Mouse (Mus musculus) A20 (cell line): ENCODE data around the gene Trim56.

Experiments used
- DNase-seq: peaks from one replicate; pipeline ENCODE4 v3.0.0-alpha.2; 2011; ENCODE audit warnings: low read depth, low spot score

The Trim56 gene

DNA sequence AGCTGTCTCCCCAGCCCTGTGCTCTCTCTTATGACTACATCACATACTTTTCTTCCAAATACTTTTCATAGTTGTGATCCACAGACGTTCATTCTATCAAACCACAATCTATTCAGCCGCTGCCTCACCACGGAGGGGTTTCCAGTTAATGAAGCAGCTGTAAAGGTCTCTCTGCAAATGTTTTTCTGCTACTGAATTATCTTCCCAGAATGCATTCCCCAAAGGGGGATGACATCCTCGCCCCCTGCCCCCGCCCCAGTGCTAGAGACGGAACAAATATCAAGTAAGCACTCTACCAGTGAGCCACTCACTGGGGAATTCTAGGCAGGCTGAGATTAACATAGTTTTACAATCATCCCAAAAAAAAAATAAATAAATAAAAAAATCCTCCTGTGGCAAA, 7.9 kb downstream of the Trim56 start:
- no peak for DNase-seq

DNA sequence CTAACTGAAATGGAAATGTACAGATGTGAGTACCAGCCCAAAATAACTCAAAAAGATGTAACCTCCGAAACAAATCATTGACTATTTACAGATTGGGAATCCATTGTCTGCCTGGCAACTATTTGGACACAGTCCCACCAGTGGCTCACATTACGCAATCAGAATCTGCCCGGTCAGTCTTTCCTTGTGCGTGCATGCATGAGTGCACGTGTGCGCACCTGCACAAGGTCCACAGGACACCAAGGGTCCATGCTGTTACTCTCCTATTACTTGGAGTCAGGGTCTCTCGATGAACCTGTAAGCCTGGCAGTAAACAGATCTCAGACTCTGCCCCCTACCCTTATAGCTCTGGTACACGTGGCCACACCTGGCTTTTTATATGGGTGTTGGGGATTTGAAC, 8.3 kb downstream of the Trim56 start:
- DNase-seq: no peak

DNA sequence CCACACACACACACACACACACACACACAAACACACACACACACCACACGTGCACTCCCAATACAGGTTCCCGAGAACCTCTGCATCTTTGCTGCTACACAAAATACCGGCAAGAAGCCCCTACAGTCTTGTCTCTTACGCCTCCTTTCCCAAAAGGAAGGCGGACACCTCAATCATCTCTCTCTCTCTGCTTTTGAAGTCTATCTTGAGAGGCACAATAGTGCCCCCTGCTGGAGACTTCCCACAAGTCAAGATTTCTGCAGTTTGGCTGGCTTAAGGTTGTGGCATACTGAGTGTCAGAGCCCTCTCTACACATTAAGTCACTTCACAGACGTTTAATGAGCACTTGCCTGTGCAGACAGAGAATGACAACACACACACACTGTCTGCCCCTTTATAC, 9.0 kb downstream of the Trim56 start:
- peak; percentile 80 for DNase-seq

GRCm38 (mm10) chr5:137106434-137106833, 9.6 kb downstream of the Trim56 start:
- no peak for DNase-seq

DNA sequence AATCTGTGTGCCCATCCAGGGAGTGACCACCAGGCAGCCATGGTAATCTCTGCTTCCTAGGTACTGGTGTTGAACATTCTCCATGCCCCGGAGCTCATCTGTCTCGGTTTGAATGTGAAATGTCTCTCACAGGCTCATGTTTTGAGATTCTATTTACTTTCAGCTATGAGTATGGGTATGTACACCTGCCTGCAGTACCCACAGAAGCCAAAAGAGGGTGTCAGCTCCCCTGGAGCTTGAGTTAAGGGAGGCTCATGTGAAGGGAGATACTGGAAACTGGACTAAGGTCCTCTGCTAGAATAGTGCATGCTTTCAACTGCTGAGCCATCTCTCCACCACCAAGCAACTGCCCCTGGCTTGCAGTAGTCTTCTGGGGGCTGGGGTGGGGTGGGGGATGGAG, 12.0 kb downstream of the Trim56 start:
- peak; percentile 31 for DNase-seq

DNA sequence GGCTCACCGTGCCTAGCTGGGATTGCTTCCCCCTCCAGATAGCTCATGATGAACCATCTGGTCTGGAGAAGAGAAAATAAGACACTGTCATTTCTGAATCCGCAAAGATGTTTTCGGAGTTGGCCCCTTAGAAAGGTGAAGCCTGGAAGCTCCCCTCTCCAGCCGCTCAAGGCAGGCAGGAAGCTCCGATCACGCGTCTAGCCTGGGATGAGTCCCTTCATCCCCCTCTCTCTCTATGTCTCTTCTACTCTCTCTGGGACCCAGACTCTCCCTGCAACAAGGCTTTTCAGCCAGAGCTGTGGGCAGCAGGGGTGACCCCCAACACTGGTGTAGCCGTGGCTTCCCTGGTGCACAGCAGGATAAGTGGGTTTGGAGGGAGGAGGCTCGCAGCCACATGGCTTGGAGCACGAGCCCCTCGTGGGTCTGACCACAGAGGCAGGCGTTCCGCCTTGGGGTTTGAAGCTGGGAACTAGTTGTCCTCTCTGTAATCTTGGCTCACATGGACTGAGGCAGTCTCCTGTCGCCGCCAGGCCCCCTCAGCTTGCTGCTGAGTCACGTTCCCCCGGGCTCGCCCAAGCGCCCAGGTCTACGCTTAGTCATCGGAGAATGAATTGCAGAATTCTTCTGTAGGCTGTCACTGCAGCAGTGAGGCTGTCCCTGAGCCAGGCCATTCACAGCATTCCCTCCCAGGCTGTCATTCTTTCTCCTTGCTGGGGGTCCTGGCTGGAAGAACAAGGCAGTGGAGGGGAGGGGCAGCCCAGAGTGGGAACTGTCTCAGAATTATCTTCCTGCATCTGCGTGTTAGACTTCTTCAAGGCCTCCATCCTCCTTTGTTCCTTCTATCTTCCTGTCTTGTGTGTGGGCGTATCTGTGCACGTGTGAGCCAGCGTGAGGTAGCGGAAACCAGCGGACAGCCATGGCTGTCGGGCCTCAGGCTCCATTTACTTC, 13.2 kb downstream of the Trim56 start:
- no peak for DNase-seq

DNA sequence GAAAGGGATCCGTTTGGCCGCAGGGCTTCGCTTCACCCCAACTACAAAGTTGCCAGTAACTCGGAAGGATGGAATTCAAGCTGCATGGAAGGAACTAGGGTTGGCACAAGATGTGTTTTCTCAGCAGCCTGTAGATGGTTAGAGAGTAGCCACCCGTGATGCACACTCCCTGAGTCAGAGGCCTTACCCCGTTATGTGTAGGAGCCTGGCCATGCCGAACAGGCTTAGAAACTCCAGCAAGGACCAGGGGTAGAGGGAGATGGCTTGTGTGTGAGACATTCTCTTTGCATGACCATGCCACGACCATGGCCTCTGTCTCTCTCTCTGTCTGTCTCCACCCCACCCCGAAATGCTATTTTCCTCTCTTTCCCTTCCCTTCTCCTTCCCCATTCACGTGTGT, 13.9 kb downstream of the Trim56 start:
- no peak for DNase-seq

DNA sequence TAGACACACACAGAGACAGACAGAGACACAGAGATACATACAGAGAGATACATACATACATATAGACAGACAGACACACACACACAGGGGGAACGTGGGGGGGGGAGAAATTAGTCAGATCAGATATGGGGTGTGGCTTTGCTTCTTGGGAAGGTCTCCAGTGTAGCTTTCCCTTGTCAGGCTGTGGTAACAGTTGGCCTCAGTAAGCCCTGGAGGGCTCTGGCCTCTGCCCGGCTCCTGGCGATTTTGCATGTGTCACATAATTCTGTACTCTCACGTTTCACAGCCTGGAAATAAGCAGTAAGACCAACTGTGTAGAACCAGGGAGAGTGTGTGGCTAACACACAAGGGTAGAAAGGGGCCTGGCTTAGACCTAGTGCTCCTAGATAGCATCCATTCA, 15.3 kb downstream of the Trim56 start:
- DNase-seq: no peak

DNA sequence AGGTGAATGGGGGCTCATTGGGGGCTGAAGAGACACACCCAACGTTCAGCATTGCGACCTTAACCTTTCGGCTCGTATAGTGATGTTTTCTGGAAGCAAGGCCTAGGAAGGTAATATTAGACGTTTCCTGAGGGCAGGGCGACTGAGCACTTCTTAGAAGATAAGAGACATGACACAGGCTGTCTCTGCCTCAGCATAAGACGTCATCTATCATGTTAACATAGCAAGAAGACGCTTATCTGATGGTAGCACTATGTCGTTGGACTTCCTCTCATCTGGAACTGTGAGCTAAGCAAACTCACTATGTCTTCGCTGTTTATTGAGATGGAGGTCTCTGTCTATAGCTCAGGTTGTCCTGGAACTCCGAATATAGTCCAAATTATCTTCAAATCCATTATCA, 17.6 kb downstream of the Trim56 start:
- no peak for DNase-seq

- no peak for DNase-seq
Measured at GRCm38 (mm10) chr5:137096037-137096436, 20.0 kb downstream of the Trim56 start.

GRCm38 (mm10) chr5:137095135-137095534, 20.9 kb downstream of the Trim56 start:
- DNase-seq: peak; percentile 30

DNA sequence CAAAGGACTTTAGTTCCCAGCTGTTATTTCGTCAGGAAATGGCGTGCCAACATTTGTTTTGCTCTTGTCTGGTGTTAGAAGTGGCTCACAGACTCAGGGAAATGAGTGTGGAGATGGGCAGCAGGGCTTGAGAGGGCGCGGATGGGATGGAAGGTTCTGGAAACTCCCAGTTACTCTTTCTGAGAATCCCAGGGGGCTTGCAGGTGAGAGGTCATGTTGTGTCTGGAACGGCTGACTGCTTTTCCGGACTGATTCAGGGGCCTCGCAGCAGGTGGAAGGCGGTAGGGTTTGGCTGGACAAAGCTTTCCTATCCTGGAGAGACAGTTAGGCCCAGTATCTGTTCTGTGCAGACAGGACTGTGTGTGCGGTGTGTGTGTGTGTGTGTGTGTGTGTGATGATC, 22.3 kb downstream of the Trim56 start:
- DNase-seq: no peak

DNA sequence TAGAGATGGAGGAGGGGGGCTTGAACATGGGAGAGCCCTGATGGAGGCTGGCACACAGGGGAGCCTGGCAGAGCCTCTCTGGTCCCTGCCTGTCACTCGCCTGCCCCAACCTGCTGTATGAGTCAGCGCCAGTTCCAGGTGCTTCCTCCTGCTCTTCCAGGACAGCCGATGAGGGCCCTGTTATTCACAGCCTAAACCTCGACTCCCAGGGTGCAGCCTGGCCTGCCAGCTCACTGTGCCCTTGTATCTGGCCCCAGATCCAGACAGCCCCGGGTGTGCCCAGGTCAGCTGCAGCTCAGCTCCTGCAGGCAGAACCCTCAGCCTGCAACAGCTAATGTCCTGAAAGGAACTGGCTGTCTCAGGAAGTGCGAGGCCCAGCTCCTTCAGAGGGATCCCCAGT, 24.4 kb downstream of the Trim56 start:
- no peak for DNase-seq

GRCm38 (mm10) chr5:137090870-137091269, 25.1 kb downstream of the Trim56 start:
- DNase-seq: no peak

- DNase-seq: no peak
Measured at GRCm38 (mm10) chr5:137087410-137087809, 28.6 kb downstream of the Trim56 start.

DNA sequence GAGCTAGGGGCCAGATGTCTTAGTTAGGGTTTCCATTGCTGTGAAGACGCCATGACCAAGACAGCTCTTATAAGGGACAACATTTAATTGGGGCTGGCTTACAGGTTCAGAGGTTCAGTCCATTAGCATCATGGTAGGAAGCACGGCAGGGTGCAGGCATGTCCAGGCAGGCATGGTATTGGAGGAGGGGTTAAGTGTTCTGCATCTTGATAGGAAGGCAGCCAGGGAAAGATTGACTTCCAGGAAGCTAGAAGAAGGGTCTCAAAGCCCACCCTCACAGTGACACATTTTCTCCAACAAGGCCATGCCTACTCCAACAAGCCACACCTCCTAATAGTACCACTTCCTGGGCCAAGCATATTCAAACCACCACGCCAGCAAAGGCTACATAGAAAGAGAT, 30.3 kb downstream of the Trim56 start:
- DNase-seq: no peak

DNA sequence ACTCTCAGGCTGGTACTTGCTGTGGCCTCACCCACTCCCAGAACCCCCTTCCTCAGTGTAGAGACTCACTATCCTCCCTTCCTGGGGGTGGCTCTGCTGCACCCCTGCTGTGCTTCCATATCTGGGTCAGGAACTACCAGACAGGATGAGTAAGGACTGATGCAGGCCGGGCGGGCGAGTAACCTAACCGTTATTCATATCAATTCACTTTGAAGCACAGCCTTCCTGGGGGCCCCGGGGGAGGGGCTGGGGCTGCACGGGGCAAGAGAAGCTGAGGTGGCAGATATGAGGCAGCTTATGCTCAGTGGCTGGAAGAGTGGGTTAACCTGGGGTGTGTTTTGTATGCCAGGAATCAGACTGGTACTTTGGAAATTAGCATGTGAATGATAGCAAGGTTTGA, 31.0 kb downstream of the Trim56 start:
- DNase-seq: no peak

DNA sequence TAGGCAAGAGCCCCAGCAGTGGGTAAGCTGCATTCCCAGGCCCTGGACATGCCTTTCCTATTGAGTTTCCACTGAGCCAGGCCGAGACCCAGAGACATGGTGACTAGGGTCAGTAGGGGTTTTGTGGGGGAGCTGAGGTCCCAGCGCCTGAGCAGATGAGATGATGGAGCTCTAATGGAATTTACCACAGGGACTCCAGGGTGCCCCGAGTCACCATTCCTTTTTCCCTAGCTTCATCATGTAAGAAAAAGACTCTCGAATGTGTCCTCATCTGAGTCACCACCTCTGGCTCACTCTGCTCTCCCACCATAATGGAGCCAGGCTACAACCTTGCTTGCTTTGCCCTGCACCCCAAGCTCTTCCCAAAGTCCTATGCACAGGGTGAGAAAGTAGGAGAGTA, 33.0 kb downstream of the Trim56 start:
- DNase-seq: no peak

- no peak for DNase-seq
Measured at GRCm38 (mm10) chr5:137079849-137080248, 36.2 kb downstream of the Trim56 start.

DNA sequence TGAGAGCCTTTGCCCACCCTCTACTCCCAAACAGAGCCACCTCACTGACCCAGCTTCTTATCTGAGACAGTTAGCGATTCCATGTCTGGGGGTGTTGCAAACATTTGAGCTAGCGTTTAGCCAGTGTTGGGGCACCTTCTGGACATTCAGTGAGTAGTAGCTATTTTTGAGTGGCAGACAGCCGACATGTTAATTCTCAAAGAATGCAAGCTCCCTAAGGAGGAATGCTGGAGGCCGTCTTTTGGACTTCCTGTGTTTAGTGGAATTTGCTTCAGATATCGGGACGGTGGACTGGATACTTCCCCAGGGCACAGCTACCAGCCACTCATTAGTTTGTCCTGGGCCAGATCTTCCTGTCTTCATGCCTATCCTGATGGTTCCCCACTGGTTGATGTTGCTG, 37.4 kb downstream of the Trim56 start:
- DNase-seq: no peak

DNA sequence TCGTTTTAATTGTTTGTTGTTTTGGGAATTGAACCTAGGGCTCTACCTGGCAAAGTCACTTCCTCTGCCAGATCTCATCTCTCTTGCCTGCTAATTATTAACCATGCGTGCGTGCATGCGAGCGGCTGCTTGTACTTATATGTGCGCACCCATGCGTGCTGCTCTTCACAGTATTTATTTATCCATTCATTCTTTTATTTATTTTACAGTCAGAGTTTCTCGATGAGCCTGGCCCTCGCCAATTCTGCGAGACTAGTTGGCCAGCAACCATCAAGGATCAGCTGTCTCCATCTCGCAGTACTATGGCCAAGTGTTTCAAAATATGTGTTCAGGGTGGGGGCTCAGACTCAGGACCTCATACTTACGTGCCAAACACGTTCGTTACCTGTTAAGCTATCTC, 38.0 kb downstream of the Trim56 start:
- no peak for DNase-seq

DNA sequence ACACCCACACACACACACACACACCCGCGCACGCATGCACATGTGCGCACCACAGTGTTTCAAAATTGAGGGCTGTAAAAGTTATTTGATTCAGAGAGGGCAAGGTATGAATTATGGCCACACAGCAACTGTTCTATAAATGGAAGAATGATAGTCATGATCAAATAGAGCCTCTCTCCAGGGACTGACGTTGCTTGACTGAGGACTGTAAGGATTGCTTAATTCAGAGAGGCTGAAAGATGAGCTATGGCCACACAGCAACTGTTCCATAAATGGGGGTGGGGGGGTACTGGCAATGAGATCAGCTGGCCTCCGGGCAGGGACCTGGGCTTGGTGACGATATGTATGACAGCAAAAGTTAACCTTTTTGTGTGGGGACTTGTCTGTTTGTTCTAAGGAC, 38.8 kb downstream of the Trim56 start:
- DNase-seq: no peak

DNA sequence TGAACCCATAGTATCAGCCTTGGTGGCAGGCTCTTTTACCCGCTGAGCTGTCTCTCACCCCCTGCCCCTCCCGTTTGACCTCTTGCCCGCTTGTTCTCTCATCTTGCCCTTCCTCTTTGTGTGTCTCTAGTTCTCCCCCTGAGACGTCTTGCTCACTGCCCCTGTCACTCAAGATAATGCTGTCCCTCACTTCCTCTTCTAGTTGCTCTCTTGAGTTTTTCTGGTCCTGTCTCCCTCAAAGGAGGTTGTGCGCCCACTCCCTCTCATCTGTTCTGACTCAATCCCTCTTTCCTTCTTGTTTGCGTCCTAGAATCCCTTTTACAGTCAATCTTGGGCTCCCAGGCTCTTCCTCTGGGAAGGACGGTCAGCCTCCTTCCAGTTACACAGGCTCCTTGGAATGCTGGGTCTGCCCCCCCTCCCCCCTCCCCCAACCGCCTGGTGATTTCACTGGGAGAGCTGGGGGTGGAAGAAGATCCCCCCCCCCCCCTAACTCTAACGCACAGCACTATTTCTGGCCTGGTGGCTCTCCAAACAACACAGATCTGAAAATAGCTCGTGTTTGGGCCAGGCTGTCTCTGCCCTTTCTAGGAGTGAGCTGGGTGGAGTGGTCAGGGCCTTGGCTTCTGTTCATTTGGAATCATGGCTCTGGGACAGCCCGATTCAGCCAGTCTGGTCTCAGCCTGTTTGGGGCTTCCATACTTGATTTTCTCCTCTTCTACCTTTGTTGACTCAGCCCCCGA, 39.6 kb downstream of the Trim56 start:
- peak; percentile 80 for DNase-seq
